Mouse (Mus musculus): Measurements from ENCODE around the gene Farp1. TPM values are rescaled to one million over a fixed set of nuclear protein-coding genes. Genes with fewer than 3 reads are reported as not detected.

Farp1 gene
- polyA plus RNA-seq, 1 experiment from 2014 or later, result 41.2 TPM

- Histone ChIP-seq H3K27me3 (replicated peaks) (no peaks in the 10 kb centered on the region), H3K4me1 (peaks cover 10% of the 10 kb centered on the region), H3K27ac (no peak overlapping the region), H3K9me3 (no peaks in the 10 kb centered on the region), H3K36me3 (replicated peaks) (no peaks in the 10 kb centered on the region), H3K9ac (no peak overlapping the region), H3K4me3 (no peak overlapping the region), H3K4me2 (no peak overlapping the region)
- WGBS, result 46% methylated on average over 5 of the region's 5 CpGs
- 0 out of 2 replicates have a peak, but pooled peaks have one; percentile 26 for ATAC-seq (replicated peaks)
Observed at GRCm38 (mm10) chr14:121316136-121316535, 281.1 kb downstream of the Farp1 start.

DNA sequence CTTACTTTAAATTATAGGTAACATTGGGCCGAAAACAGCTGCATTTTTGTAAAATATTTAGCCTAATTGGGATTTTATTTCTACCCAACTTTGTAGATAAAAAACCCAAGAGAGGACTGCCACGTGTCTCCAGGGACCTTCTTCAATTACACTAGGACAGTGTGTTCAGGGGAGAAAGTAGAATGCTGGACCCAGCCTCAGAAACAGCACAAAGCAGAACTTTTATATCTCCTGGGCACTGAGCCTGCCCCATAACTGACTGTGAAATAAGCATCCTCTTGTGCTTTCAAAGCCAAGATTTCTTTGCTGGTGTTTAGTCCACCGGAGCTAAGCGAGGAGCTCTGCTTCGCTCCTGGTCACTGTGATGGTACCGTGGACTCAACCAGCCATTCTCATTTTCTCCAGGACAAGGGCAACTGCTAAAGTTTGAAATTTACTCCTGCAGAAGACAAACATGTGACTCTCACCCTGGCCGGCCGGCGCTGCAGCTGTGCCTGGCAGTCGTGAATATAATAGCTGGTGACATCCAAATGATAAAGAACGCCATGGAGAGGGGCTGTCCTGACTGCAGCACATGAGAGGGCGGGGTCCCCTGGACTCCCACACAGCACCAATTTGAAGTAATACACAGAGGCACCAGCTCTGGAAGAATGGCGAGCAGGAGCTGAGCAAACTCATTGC lies 281.8 kb downstream of the Farp1 start:
- Histone ChIP-seq H3K9me3 (no peaks in the 10 kb centered on the region), H3K9ac (no peak overlapping the region), H3K36me3 (replicated peaks) (no peaks in the 10 kb centered on the region), H3K4me2 (no peak overlapping the region), H3K4me3 (no peak overlapping the region), H3K4me1 (peaks cover 10% of the 10 kb centered on the region), H3K27me3 (replicated peaks) (no peaks in the 10 kb centered on the region), H3K27ac (no peak overlapping the region)
- 0 out of 2 replicates have a peak, but pooled peaks have one; percentile 5 for ATAC-seq (replicated peaks)
- WGBS, result 67% methylated on average over 13 of the region's 13 CpGs

- H3K4me3 ChIP-seq, result no peak overlapping the region
- H3K9me3 ChIP-seq, result no peaks in the 10 kb centered on the region
- no peak overlapping the region for H3K4me2 ChIP-seq
- no peak overlapping the region for H3K27ac ChIP-seq
- H3K27me3 ChIP-seq (replicated peaks), result no peaks in the 10 kb centered on the region
- no peak overlapping the region for H3K9ac ChIP-seq
- 82% methylated on average over 3 of the region's 3 CpGs for WGBS
- 0 out of 2 replicates have a peak, but pooled peaks have one; percentile 6 for ATAC-seq (replicated peaks)
- peaks cover 10% of the 10 kb centered on the region for H3K4me1 ChIP-seq
- H3K36me3 ChIP-seq (replicated peaks), result no peaks in the 10 kb centered on the region
Observed at GRCm38 (mm10) chr14:121317312-121317671, 282.3 kb downstream of the Farp1 start.

- no peak for ATAC-seq (replicated peaks)
- Histone ChIP-seq H3K27me3 (replicated peaks) (no peaks in the 10 kb centered on the region), H3K4me3 (no peak overlapping the region), H3K36me3 (replicated peaks) (no peaks in the 10 kb centered on the region), H3K27ac (no peak overlapping the region), H3K4me1 (peaks cover 10% of the 10 kb centered on the region), H3K4me2 (no peak overlapping the region), H3K9me3 (no peaks in the 10 kb centered on the region), H3K9ac (no peak overlapping the region)
- 94% methylated on average over 5 of the region's 5 CpGs for WGBS
Observed at GRCm38 (mm10) chr14:121318382-121318781, 283.4 kb downstream of the Farp1 start.

GRCm38 (mm10) chr14:121322150-121322549 lies 287.1 kb downstream of the Farp1 start:
- WGBS, result 90% methylated on average over 5 of the region's 5 CpGs
- H3K36me3 ChIP-seq (replicated peaks), result no peaks in the 10 kb centered on the region
- no peak overlapping the region for H3K9ac ChIP-seq
- H3K27ac ChIP-seq, result no peak overlapping the region
- H3K4me3 ChIP-seq, result no peak overlapping the region
- H3K4me2 ChIP-seq, result no peak overlapping the region
- no peaks in the 10 kb centered on the region for H3K27me3 ChIP-seq (replicated peaks)
- no peak for ATAC-seq (replicated peaks)
- H3K9me3 ChIP-seq, result no peaks in the 10 kb centered on the region
- H3K4me1 ChIP-seq, result peaks cover 5% of the 10 kb centered on the region

- no peak for ATAC-seq (replicated peaks)
- no peak overlapping the region for H3K4me3 ChIP-seq
- no peaks in the 10 kb centered on the region for H3K36me3 ChIP-seq (replicated peaks)
- H3K9ac ChIP-seq, result no peak overlapping the region
- 0 out of 2 replicates have a peak, but pooled peaks cover 3% of the 10 kb centered on the region for H3K4me1 ChIP-seq
- H3K27me3 ChIP-seq (replicated peaks), result no peaks in the 10 kb centered on the region
- H3K27ac ChIP-seq, result no peak overlapping the region
- H3K4me2 ChIP-seq, result no peak overlapping the region
- 91% methylated on average over 7 of the region's 7 CpGs for WGBS
- H3K9me3 ChIP-seq, result no peaks in the 10 kb centered on the region
Observed at GRCm38 (mm10) chr14:121322641-121323040, 287.6 kb downstream of the Farp1 start.

DNA sequence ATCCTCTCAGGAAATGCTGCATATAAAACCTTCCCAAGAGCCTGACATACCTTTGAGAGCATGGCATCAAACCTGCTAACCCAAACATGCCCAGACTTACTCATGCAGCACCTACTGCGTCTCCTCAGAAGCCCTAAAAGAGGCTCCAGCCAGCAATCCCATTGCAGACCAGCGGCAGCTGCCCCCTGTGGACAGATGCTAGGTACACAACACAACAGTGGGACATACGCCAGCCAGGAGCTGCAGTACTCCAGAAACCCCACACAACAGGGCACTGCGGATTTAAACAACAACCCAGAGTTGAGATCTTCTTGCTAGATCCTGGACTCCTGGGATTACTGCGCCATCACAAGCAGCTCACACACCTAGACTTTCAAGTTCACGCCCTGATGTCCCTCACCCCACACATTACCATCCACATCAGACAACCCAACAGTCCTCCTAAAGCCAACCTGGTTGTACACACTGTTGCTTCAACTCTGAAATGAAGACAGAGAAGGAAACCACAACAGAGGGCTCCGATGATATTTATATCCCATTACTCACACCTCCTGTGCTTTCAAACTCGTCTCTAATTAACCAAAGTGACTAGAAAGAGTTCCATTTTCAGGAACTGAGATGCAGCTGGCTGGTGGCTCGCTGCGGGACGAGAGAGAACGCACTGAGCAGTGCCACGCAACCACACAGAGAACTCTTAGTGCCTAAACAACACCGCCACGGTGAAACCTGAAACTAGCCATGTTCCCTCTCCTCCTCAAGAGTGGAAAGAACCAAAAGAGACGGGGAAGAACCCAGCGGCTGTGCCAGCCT lies 289.7 kb downstream of the Farp1 start:
- H3K9ac ChIP-seq, result no peak overlapping the region
- no peaks in the 10 kb centered on the region for H3K36me3 ChIP-seq (replicated peaks)
- no peak overlapping the region for H3K4me3 ChIP-seq
- 92% methylated on average over 17 of the region's 17 CpGs for WGBS
- no peak overlapping the region for H3K4me2 ChIP-seq
- ATAC-seq (replicated peaks), result no peak
- no peaks in the 10 kb centered on the region for H3K9me3 ChIP-seq
- no peaks in the 10 kb centered on the region for H3K27me3 ChIP-seq (replicated peaks)
- H3K4me1 ChIP-seq, result 0 out of 2 replicates have a peak, but pooled peaks cover 3% of the 10 kb centered on the region
- H3K27ac ChIP-seq, result no peak overlapping the region

- Histone ChIP-seq H3K4me1 (0 out of 2 replicates have a peak, but pooled peaks cover 3% of the 10 kb centered on the region), H3K9me3 (no peaks in the 10 kb centered on the region), H3K9ac (no peak overlapping the region), H3K27ac (no peak overlapping the region), H3K4me2 (no peak overlapping the region), H3K4me3 (no peak overlapping the region), H3K27me3 (replicated peaks) (no peaks in the 10 kb centered on the region), H3K36me3 (replicated peaks) (no peaks in the 10 kb centered on the region)
- WGBS, result 82% methylated on average over 2 of the region's 2 CpGs
- ATAC-seq (replicated peaks), result no peak
Observed at GRCm38 (mm10) chr14:121326432-121326831, 291.4 kb downstream of the Farp1 start.

- Histone ChIP-seq H3K4me2 (no peak overlapping the region), H3K27ac (no peak overlapping the region), H3K27me3 (replicated peaks) (no peaks in the 10 kb centered on the region), H3K4me3 (no peak overlapping the region), H3K9me3 (no peaks in the 10 kb centered on the region), H3K36me3 (replicated peaks) (no peaks in the 10 kb centered on the region), H3K9ac (no peak overlapping the region), H3K4me1 (0 out of 2 replicates have a peak, but pooled peaks cover 3% of the 10 kb centered on the region)
- 88% methylated on average over 5 of the region's 5 CpGs for WGBS
- ATAC-seq (replicated peaks), result no peak
Observed at GRCm38 (mm10) chr14:121328878-121329277, 293.9 kb downstream of the Farp1 start.

DNA sequence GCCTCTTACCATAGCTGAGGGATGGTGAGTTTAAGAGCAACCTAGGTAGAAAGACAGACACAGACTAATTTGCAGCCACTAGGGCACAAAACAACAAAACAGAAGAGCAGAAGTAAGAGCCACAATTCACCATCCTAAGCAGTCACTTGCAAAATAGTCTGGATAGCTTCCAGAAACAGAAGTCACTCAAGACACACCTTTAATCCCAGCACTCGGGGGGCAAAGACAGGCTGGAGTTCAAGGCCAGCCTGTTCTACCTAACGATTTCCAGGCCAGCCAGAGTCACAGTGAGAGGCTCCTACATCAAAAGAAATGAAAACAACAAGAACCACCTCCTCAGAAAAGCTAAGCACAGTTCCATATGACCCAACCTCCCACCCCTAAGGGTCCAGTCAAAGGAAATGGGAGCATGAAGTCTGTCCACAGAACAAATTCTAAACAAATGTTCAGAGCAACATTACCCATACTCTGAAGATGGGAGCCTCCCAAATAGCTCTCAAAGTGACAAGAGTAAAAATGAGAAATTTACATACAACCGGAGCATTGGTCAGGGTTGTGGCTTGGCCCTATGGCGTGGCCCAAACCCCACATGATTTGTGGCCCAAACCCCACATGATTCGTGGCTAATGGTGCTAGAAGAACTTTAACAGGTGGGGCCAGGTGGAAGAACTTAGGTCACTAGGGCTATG lies 294.5 kb downstream of the Farp1 start:
- H3K9ac ChIP-seq, result no peak overlapping the region
- 79% methylated on average over 5 of the region's 5 CpGs for WGBS
- no peaks in the 10 kb centered on the region for H3K9me3 ChIP-seq
- H3K27me3 ChIP-seq (replicated peaks), result no peaks in the 10 kb centered on the region
- 0 out of 2 replicates have a peak, but pooled peaks cover 3% of the 10 kb centered on the region for H3K4me1 ChIP-seq
- no peak overlapping the region for H3K27ac ChIP-seq
- H3K36me3 ChIP-seq (replicated peaks), result no peaks in the 10 kb centered on the region
- H3K4me3 ChIP-seq, result no peak overlapping the region
- no peak overlapping the region for H3K4me2 ChIP-seq
- ATAC-seq (replicated peaks), result no peak

DNA sequence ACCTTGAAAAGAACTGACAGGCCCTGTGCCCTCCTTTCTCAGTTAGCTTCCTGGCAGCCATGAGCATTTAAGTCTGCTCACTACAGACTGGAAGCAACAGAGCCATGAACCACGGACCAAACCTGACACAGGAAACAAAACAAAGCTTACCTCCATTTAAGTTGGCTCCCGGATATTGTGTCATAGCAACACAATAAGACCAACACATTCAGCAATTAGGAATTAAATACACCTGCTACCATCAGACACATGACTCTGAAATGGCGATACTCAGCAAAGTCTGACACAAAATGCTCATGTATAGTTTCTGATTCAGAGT lies 295.0 kb downstream of the Farp1 start:
- H3K9me3 ChIP-seq, result no peaks in the 10 kb centered on the region
- 89% methylated on average over 3 of the region's 3 CpGs for WGBS
- no peak for ATAC-seq (replicated peaks)

More for the DNA sequence above, 295.0 kb downstream of the Farp1 start:
- H3K4me3 ChIP-seq, result no peak overlapping the region
- H3K9ac ChIP-seq, result no peak overlapping the region
- H3K36me3 ChIP-seq (replicated peaks), result no peaks in the 10 kb centered on the region
- H3K27me3 ChIP-seq (replicated peaks), result no peaks in the 10 kb centered on the region
- H3K4me2 ChIP-seq, result no peak overlapping the region
- 0 out of 2 replicates have a peak, but pooled peaks cover 3% of the 10 kb centered on the region for H3K4me1 ChIP-seq
- no peak overlapping the region for H3K27ac ChIP-seq

All from midbrain, embryonic 15.5 days (tissue).